Mouse (Mus musculus) left cerebral cortex, adult 2 months (tissue): ENCODE measurements around the gene Syce2. TPM values are rescaled to one million over a fixed set of nuclear protein-coding genes. Genes with fewer than 3 reads are reported as not detected.
"Not testable (repeated sequence)": the region's sequence is repeated elsewhere in the genome, so short reads cannot be mapped to it uniquely, and the experiment has no call there.

Experiments
- DNase-seq, 2 experiments: peaks; one replicate each; pipeline ENCODE4 v3.0.0; 2021 to 2022; ENCODE audit warnings: low spot score in 2 of 2, mixed read lengths in 1 of 2; ENCODE audit errors: extremely low spot score in 1 of 2
- H3K27ac ChIP-seq: fragments of 200-600 bp; 2 replicates; pipeline ENCODE4 v1.8.1; 2022
- H3K4me3 ChIP-seq: fragments of 200-600 bp; 2 replicates; pipeline ENCODE4 v1.8.1; 2022
- CTCF ChIP-seq: fragments of 200-600 bp; IDR thresholded peaks from 2 replicates; pipeline ENCODE4 v1.8.1; 2022; ENCODE audit warnings: antibody characterized with exemption, mild to moderate bottlenecking, moderate library complexity
- intact Hi-C: fragments of 180-260 bp; cut with DNase I; formaldehyde crosslinking; loops from one replicate; pipeline ENCODE4 v1.15.1; 2025
- long read RNA-seq, 2 experiments: library from polyadenylated mRNA; stranded (forward); transcript quantifications; one replicate each; pipeline ENCODE4 v2.0.0; 2021; ENCODE audit warnings: borderline mapping rate in 2 of 2
- total RNA-seq, 2 experiments: library from RNA; stranded (reverse); gene quantifications; 2 replicates each; pipeline ENCODE4 v1.2.3; 2021

Syce2 gene
- 1 to 10 TPM; 7.8 to 8.0 TPM for total RNA-seq
- long read RNA-seq, experiment 1, partial matches to known transcripts: 2 of 7 reads
- long read RNA-seq, experiment 1, other reads (novel, unspliced or antisense): 3 of 7 reads
- long read RNA-seq, experiment 2, partial matches to known transcripts: 0 of 3 reads
- long read RNA-seq, experiment 2, other reads (novel, unspliced or antisense): 1 of 3 reads

DNA sequence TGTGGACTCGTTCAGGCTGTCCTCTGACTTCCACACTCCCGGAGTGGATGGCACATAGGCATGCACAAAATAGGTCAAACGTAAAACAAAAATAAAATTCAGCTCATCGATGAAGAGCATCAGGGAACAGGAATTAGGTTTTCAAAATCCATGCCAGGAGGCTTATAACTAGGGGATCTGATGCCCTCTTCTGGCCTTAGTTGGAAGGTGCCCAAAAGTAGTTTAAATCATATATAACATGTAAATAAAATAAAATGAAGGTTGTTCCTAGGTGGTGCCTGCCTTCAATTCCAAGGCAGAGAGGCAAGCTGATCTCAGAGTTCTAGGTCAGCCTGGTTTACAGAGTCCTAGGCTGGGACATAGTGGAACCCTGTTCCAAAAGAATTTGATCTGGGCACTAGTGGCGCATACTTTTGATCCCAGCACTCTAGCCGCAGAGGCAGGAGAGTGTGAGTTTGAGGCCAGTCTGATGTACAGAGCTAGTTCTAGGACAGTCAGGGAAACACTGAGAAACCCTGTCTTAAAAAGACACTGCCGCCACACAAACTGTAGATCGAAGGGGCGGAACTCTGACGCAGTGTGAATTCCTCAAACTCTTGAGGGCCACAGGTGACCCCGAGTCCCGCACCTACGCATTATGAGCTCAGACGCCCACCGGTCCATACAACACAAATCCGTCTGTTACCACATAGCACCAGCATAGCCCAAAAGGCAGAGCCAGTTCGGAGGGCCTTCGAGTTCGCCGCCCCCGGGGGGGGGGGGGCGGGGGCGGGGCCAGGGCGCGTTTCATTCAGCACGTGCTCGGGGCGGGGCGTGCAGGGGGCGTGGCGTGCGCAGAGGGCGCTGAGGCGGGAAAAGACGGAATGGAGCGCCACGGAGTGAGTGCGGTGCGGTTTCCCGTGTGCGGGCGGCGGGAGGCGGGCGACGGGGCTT lies at the start of gene Syce2:
Gene Syce2 (plus strand): TSS at position 736 of the 933 bp plus-strand sequence.
- peak; percentile 53 to 57 for DNase-seq
- intact Hi-C loops: no loop called here
- peak; percentile 31 for TF ChIP-seq CTCF
- no peak within 1 kb of the TSS for H3K27ac ChIP-seq
- peak within 1 kb of the TSS; percentile 46 for H3K4me3 ChIP-seq

DNA sequence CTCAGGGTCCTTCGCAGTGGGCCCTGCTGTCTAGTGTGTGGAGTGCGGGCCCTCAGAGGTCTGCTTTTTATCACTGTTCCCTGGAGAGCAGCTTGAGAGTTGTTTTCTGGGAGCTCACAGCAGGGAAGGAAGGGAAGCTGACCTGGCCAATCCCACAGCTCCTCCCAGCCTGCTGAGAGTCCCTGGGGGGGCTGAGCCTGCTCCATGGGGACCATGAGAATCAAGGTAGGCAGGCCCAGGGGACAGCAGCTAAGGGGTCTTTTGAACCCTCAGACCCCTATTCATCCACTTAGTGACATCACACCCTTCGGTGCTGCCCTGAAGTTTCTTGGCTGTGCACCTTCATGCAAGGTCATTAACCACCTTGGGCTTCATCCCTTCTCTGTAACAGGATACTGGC lies 49.2 kb upstream of the Syce2 start, which contains the start of gene Dand5:
Gene Dand5 (minus strand): TSS at position 101 of the 400 bp plus-strand sequence.
- no peak within 1 kb of the TSS for H3K27ac ChIP-seq
- no peak for TF ChIP-seq CTCF
- intact Hi-C loops: no loop called here
- DNase-seq: no peak
- peak within 1 kb of the TSS; percentile 31; the same call in 1 of the 2 replicates for H3K4me3 ChIP-seq

DNA sequence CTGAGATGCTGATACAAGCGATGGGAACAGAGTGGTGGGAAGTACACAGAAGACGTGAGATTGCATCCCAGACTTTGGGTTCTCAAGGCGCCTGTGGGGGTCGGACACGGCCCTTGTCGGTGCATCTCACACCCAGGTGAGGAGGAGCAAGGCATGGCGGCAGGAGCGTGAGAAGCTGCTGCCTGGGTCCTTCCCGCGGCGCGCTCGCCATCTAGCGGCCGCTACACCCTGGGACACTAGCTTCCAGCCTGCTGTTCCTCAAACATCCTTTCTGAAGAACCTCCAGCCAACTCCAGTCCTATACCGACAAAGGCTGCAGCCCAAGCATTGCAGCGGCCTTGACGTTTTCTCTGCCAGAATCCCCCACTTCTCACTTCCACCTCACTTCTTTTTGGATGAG lies 48.3 kb upstream of the Syce2 start:
- TF ChIP-seq CTCF: peak; percentile 75
- peak; percentile 62 to 63 for DNase-seq
- intact Hi-C loops: no loop called here
- Histone ChIP-seq H3K4me3 (peak overlapping the region; percentile 31; the same call in 1 of the 2 replicates), H3K27ac (no peak overlapping the region)

DNA sequence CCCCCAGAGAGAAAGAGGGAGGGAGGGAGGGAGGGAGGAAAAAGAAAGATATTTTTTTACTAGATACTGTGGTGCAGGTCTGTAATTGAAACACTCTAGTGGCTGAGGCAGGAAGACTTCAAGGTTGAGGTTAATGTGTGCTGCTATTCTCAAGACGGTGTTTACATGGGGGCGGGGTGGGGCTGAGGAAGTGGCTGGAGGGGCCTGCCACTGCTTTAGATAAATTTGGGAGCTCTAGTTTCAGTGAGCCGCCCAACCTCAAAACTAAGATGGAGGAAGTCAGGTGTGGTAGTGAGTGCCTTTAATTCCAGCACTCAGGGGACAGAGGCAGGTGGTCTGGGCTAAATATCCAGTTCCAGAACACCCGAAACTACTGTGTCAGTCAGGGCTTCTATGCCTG lies 46.3 kb upstream of the Syce2 start:
- TF ChIP-seq CTCF: no peak
- Histone ChIP-seq H3K27ac (no peak overlapping the region), H3K4me3 (no peak overlapping the region)
- intact Hi-C loops: no loop called here
- DNase-seq: no peak

DNA sequence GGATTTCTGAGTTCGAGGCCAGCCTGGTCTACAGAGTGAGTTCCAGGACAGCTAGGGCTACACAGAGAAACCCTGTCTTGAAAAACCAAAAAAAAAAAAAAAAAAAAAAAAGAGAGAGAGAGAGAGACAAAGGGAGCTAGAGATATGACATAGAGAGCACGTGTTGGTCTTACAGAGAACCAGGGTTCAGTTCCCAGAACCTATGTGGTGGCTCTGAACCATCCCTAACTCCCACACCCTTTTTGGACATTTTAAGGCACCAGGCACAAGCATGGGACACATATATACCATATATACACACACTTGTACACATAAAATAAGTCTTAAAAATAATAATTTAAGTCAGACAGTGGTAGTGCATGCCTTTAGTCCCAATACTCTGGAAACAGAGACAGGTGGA lies 45.4 kb upstream of the Syce2 start:
- intact Hi-C loops, DNase-seq, H3K4me3 ChIP-seq, H3K27ac ChIP-seq: not testable (repeated sequence)

DNA sequence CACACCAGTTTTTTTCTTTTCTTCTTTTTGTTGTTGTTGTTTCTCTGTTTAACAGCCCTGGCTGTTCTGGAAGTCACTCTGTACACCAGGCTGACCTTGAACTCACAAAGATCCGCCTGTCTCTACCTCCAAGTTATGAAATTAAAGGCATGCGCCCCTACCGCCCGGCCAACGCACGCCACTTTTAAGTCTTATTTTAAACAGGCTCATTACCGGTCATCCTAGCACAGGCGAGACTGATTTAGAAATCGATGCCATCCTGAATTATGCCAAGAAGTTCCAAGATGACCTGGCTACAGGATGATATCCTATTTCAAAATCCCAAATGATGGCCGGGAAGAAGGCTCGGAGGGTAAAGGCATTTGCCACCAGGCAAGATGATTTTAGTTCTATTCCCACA lies 40.4 kb upstream of the Syce2 start, which contains the start of gene Gadd45gip1:
Gene Gadd45gip1 (plus strand): TSS at position 33 of the 400 bp plus-strand sequence.
- Histone ChIP-seq H3K4me3 (peak within 1 kb of the TSS; percentile 96), H3K27ac (peak within 1 kb of the TSS; percentile 94)
- intact Hi-C loops: no loop called here
- DNase-seq: no peak
- TF ChIP-seq CTCF: peak; percentile 9

DNA sequence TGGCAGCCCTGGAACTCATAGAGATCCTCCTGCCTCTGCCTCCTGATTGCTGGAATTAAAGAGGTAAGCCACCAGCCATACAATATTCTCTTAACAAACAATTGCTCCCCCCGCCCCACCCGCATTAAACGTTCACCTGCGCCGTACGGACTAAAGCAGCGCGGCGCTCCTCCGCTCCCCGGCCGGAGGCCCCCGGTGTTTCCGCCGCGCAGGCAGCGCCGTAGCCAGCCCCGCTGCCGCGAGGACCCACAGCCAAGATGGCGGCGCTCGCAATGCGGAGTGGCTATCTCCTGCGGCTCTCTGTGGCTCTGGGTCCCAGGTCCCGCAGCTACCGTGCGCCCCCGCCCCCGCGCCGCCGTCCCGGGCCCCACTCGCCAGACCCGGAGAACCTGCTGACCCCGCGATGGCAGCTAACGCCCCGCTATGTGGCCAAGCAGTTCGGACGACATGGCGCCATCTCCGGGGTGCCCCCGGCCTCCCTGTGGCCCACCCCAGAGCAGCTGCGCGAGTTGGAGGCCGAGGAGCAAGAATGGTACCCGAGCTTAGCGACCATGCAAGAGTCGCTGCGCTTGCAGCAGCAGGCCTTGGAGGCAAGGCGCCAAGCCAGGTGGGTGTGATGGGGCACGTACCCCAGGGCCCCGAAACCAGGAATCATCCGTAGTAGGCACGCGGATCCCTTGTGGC lies 39.7 kb upstream of the Syce2 start:
- DNase-seq: peak; percentile 78 to 82
- Histone ChIP-seq H3K27ac (peak overlapping the region; percentile 94), H3K4me3 (peak overlapping the region; percentile 96)
- intact Hi-C loops: no loop called here
- no peak for TF ChIP-seq CTCF

DNA sequence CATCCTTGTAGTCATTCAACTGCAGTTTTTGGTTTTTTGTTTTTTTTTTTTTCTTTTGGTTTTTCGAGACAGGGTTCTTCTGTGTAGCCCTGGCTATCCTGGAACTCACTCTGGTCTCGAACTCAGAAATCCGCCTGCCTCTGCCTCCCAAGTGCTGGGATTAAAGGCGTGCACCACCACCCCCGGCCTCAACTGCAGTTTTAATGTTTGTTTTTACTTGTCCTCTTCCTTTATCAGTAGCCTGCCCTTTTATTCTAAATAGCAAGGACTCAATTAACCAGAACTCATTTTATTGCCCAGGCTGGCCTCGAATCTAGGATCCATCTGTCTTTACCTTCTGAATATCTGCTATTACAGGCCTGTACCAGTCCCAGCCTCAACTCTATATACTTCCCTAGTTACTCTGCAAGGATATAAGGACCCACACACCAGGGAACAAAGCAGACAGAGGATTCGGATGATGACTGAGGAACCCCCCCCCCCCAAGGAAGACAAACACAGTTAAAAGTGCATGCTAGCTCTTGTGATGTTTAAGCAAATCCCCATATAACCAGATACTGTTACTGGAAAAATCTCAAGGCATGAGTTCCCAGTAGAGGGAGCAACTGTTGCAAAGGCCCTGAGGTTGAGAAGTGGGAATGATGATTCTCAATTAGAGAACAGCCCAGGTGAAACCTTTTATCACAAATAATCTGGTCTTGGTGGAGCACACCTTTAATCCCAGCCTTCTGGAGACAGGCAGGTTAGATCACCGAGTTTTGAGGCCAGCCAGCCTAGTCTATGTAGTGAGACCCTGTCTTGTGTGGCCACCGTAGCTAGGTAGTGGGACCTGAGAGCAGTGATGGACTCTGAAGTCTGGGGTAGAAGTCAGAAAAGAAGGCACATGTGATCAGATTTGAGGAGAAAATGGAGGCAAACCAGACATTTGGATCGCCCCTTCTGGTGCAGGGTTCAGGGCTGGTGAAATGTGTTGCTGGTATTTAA lies 38.9 kb upstream of the Syce2 start:
- peak overlapping the region; percentile 94 for H3K27ac ChIP-seq
- TF ChIP-seq CTCF: no peak; the same call in none of the 2 replicates
- intact Hi-C loops: no loop called here

DNA sequence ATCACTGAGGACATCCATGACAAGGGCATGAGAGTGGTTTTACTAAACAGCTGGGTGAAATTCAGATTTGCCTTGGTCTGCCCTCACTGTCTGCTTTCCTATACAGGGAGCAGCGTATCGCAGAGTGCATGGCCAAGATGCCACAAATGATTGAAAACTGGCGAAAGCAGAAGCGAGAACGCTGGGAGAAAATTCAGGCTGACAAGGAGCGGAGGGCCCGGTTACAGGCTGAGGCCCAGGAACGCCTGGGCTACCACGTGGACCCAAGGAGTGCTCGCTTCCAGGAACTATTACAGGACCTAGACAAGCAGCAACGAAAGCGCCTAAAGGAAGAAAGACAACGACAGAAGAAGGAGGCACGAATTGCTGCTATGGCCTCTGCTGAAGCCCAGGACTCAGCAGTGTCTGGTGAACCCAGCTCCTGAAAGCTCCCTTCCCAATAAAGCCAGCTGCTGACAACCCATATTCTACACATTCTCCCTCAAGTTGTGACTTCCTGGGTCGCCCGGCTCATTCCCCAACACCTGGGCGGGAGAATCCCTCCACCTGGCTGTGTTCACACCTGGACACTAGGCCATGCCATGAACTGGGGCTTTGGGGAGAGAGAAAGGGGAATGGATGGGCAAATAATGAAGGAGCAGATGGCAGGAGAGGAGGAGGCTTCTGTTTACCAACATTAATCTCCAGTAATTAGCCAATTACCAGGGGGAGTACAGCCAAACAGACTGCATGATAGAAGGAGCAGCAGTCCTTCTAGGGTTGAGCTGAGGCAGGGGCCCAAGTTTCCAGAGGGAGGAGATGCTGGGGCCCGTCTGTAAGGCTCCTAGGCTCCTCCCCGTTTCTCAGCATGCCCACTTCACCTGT lies 37.7 kb upstream of the Syce2 start:
- intact Hi-C loops: no loop called here
- no peak for TF ChIP-seq CTCF
- H3K4me3 ChIP-seq: no peak overlapping the region
- H3K27ac ChIP-seq: peak overlapping the region; percentile 59
- no peak for DNase-seq

More for the DNA sequence above, 38.9 kb upstream of the Syce2 start:
- peak overlapping the region; percentile 96 for H3K4me3 ChIP-seq
- no peak for DNase-seq
